Mouse (Mus musculus) thymus, adult 2 months (tissue): ENCODE results near the gene Dnajc8. TPM values are rescaled to one million over a fixed set of nuclear protein-coding genes. Genes with fewer than 3 reads are reported as not detected.

ENCODE experiments used
- DNase-seq: peaks from one replicate; pipeline ENCODE4 v3.0.0; 2021
- H3K27ac ChIP-seq: fragments of 200-500 bp; 2 replicates; pipeline ENCODE4 v1.5.1; 2012; ENCODE audit warnings: low read length, control low read depth; ENCODE audit not compliant: control insufficient read depth, insufficient read depth
- H3K27me3 ChIP-seq: fragments of 200-500 bp; 2 replicates; pipeline ENCODE4 v1.6.1; 2012; ENCODE audit warnings: mild to moderate bottlenecking, low read length, moderate library complexity, mixed read lengths; ENCODE audit not compliant: control insufficient read depth, insufficient read depth
- H3K36me3 ChIP-seq: fragments of 200-500 bp; 2 replicates; pipeline ENCODE4 v1.6.1; 2012; ENCODE audit warnings: mild to moderate bottlenecking, low read length, moderate library complexity; ENCODE audit not compliant: control insufficient read depth, insufficient read depth
- H3K4me1 ChIP-seq: fragments of 200-500 bp; replicated peaks from 2 replicates; pipeline ENCODE4 v1.6.1; 2012; ENCODE audit warnings: low read length; ENCODE audit not compliant: control insufficient read depth, insufficient read depth
- H3K4me3 ChIP-seq: fragments of 200-500 bp; 2 replicates; pipeline ENCODE4 v1.5.1; 2012; ENCODE audit warnings: mild to moderate bottlenecking, low read length, control low read depth, moderate library complexity; ENCODE audit not compliant: control insufficient read depth, insufficient read depth
- CTCF ChIP-seq: fragments of 200-500 bp; IDR thresholded peaks from 2 replicates; pipeline ENCODE4 v1.5.1; 2012; ENCODE audit warnings: mild to moderate bottlenecking, control low read depth, low read length, moderate library complexity, borderline replicate concordance; ENCODE audit not compliant: control insufficient read depth, poor library complexity, insufficient read depth; ENCODE audit errors: extremely low read depth
- POLR2A ChIP-seq: fragments of 200-500 bp; IDR thresholded peaks from 2 replicates; pipeline ENCODE4 v1.6.1; 2012; ENCODE audit warnings: mild to moderate bottlenecking, low read length, control low read depth, moderate library complexity; ENCODE audit not compliant: control insufficient read depth, poor library complexity, insufficient read depth; ENCODE audit errors: extremely low read depth
- WGBS: fragments of 180-500 bp; shearing (Covaris S2); methylation state at CpG from one replicate; pipeline ENCODE4 v1.1.7; 2018; 5-methylcytosine and 5-hydroxymethylcytosine counted together
- polyA plus RNA-seq: library from polyadenylated mRNA; depleted of rRNA; stranded (reverse); fragments of >200 nt; gene quantifications from 2 replicates; pipeline ENCODE4 v1.2.3, GENCODE M21; 2012

Gene Dnajc8
- polyA plus RNA-seq, 1 experiment, result 45.6 TPM

DNA sequence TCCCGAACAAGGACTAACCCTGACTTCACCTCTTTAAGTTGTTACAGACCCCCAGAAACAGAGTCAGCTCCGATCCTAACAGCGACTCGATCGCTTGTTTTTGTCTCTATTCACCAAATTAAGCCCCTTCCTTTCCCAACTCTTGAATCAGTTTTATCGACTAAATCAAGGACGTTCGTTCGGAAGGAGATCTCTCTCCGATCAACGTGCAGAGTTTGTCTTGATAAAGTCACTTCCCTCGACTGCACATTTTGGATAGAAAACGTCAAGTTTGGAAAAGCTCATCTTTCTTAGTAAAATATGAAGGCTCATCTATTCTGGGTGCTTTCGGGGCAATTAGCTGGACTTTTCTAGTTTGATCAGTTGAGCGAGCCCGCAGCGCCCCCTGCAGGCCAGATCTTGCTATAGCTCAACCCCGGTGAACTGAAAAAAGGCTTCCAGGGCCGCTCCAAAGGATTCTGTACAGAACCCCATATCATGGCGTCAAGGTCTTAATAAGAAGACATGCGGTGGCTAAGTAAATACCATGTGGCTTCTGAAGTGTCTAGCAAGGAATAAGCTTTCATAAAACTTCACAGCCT, 20.7 kb upstream of the Dnajc8 start:
- no peak overlapping the region; the same call in 1 of the 2 replicates for H3K27ac ChIP-seq
- DNase-seq, result peak; percentile 82
- 5% methylated on average over 21 of the region's 21 CpGs for WGBS

DNA sequence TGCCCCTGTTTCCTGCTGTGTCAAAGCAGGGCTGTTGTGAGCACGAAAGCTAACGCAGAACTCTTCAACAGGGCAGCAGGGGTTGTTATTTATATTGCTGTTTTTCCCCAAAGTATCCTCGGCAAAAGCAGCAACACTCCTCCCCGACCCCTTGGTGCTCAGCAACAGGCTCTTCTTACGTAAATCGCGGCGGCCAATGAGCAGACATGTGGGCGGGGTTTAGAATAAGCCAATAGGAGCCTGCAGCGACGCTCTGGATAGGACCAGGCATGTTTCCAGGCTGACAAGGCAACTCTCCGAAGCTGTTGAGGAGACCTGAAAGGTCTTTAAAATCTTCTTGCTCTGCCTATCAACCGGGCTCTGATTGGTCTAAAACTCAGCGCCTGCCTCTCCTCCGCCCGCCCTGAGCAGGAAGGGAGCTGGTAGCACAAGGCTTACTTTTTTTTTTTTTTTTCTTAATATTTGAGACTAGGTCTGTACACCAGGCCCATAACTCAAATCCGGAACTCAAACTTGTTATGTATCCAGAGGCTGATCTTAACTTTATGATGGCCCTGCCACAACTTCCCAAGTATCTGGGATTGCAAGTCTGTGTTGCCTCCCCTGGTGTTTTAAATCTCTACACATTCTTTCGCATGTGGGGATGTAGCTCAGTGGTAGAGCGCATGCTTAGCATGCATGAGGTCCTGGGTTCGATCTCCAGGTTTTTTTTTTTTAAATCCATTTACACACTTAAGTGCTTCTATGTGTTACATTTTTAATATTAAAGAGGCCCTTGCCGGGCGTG, 19.8 kb upstream of the Dnajc8 start:
- peaks cover 4% of the 10 kb centered on the region for H3K4me1 ChIP-seq
- WGBS, result 22% methylated on average over 22 of the region's 22 CpGs
- H3K27ac ChIP-seq, result peak overlapping the region; percentile 82
- peak; percentile 89 for DNase-seq
- peak overlapping the region; percentile 46 for H3K4me3 ChIP-seq
- no peaks in the 10 kb centered on the region for H3K27me3 ChIP-seq
- TF ChIP-seq POLR2A, result peak; percentile 56; the same call in 1 of the 2 replicates
- 0 out of 2 replicates have a peak, but pooled peaks have one; percentile 29 for TF ChIP-seq CTCF
- no peaks in the 10 kb centered on the region for H3K36me3 ChIP-seq

More for the DNA sequence above, 20.7 kb upstream of the Dnajc8 start:
- H3K36me3 ChIP-seq, result no peaks in the 10 kb centered on the region
- no peak for TF ChIP-seq POLR2A
- peak; percentile 83 for TF ChIP-seq CTCF
- no peak overlapping the region for H3K4me3 ChIP-seq
- H3K4me1 ChIP-seq, result peaks cover 7% of the 10 kb centered on the region
- H3K27me3 ChIP-seq, result no peaks in the 10 kb centered on the region

DNA sequence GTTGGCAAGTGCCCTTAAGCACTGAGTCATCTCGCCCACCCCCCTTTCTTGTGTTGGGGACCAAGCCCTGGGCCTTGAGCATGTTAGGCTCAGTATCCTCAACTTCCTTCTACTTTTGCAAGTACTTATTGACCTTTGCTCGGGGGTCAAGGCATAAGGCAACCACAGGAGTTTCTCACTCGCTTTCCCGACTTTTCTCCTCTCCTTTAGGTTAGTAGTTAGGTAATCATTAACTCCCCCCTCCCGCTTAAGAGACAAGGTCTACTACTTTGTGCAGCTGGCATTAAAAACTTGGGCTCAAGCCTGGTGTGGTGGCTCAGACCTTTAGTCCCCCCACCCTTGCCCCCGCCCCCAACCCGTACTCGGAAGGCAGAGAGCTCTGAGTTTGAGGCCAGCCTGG, 17.3 kb upstream of the Dnajc8 start:
- no peak overlapping the region for H3K27ac ChIP-seq
- no peaks in the 10 kb centered on the region; the same call in 1 of the 2 replicates for H3K4me1 ChIP-seq
- 93% methylated on average over 8 of the region's 8 CpGs for WGBS
- no peaks in the 10 kb centered on the region for H3K36me3 ChIP-seq
- TF ChIP-seq POLR2A (no peak), CTCF (no peak)
- H3K27me3 ChIP-seq, result no peaks in the 10 kb centered on the region
- no peak overlapping the region for H3K4me3 ChIP-seq
- DNase-seq, result no peak

DNA sequence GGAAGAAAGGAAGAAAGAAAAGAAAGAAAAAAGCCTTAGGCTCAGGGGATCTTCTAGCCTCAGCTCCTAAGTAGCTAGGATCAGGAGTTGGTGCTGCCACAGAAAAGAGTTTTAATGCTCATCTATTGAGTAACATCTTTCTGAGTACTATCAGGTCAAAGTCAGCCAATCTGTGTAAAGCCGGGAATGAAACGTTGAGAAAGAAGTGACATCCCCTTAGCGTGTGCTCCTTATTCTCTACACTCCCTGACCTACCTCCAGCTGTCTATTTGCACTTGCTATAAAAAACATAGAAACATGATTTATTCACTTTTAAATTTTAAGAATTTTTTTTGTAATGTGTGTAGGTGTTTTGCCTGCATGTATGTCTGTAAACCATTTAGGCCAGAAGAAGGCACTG, 16.2 kb upstream of the Dnajc8 start:
- Histone ChIP-seq H3K27ac (no peak overlapping the region), H3K36me3 (no peaks in the 10 kb centered on the region), H3K4me3 (no peak overlapping the region), H3K27me3 (no peaks in the 10 kb centered on the region), H3K4me1 (no peaks in the 10 kb centered on the region; the same call in 1 of the 2 replicates)
- no peak for TF ChIP-seq POLR2A
- no peak for TF ChIP-seq CTCF
- WGBS, result 94% methylated on average over 3 of the region's 3 CpGs
- DNase-seq, result no peak

DNA sequence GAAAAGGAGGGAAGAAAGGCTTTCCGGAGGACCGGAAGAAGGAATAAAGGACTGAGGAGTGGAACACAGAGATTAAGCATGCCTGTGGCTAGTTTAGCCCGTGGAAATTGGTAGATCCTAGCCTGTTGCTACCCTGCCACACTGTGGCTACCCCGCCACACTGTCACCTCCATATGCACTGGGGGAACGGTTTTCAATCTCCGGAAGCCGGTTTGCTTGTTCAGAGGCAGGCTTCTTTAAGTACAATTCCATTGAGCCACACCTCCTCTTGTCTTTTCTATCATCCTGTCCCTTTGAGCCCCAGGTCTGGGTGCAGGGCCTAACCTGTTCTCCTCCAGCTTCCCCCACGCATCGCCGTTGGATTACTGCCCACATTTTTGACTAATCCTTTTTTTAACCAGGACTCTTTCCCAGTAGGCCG, 11.0 kb upstream of the Dnajc8 start:
- H3K4me3 ChIP-seq, result no peak overlapping the region
- H3K27me3 ChIP-seq, result no peaks in the 10 kb centered on the region
- 77% methylated on average over 11 of the region's 11 CpGs for WGBS
- no peak for TF ChIP-seq POLR2A
- TF ChIP-seq CTCF, result no peak
- H3K36me3 ChIP-seq, result no peaks in the 10 kb centered on the region
- no peaks in the 10 kb centered on the region for H3K4me1 ChIP-seq
- no peak overlapping the region for H3K27ac ChIP-seq
- DNase-seq, result no peak

DNA sequence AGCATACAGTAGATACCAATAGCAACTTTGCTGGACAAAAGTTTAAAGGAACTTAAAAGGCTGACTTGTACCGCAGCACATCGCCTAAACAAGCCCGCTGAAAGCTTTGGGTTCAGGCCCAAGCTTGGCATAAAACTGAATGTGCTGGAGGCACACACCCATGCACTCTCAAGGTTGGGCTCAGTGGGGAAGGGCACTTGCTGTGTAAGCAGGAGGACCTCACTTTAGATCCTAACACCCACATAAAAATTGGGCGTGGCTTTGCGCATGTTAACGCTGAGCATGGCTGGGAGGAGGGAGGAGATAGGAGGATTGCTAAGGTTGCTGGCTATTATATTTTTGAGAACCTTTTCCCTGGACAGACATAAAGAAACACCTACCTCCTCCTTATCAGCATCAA, 10.5 kb upstream of the Dnajc8 start:
- no peak overlapping the region for H3K4me3 ChIP-seq
- 87% methylated on average over 6 of the region's 6 CpGs for WGBS

DNA sequence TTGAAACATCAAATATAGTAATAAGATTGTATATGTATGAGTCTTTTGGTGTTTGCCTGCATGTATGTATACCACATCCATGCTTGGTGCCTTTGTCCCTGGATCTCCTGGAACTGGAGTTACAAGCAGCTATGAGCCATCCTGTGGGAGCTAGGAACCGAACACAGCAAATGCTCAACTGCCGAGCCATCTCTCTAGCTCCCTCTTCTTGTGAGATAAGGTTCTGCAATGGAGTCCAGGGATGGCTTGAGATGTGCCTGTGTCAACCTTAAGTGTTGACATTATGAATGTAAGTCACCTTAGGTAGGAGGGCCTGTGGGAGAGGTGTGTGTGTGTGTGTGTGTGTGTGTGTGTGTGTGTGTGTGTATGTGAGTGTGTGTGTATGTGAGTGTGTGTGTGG, 8.7 kb upstream of the Dnajc8 start:
- TF ChIP-seq POLR2A, result no peak
- DNase-seq, result peak; percentile 31
- no peaks in the 10 kb centered on the region for H3K4me1 ChIP-seq
- H3K27ac ChIP-seq, result no peak overlapping the region
- H3K36me3 ChIP-seq, result no peaks in the 10 kb centered on the region; the same call in 1 of the 2 replicates
- 35% methylated on average over 2 of the region's 2 CpGs for WGBS
- no peak overlapping the region for H3K4me3 ChIP-seq
- H3K27me3 ChIP-seq, result no peaks in the 10 kb centered on the region

More for the DNA sequence above, 10.5 kb upstream of the Dnajc8 start:
- no peaks in the 10 kb centered on the region for H3K4me1 ChIP-seq
- TF ChIP-seq CTCF, result no peak
- TF ChIP-seq POLR2A, result no peak
- H3K27ac ChIP-seq, result no peak overlapping the region
- no peak for DNase-seq
- no peaks in the 10 kb centered on the region for H3K27me3 ChIP-seq
- H3K36me3 ChIP-seq, result no peaks in the 10 kb centered on the region
